Mouse (Mus musculus) T-helper 1 cell (primary cell): ENCODE measurements at regions not wholly inside any gene's neighbourhood (a gene's known extent, or its start where the extent isn't known, plus 50 kb on each side); places are given as distances from the start of the nearest gene placed in this dataset.

Experiments used
- in situ Hi-C: fragments of 300-600 bp; cut with MboI, MseI; formaldehyde crosslinking; loops from one replicate; pipeline ENCODE4 v1.15.1; 2025; ENCODE audit warnings: high pct_unique_total_duplicates

GRCm38 (mm10) chr12:24252071-24252874, 155.2 kb upstream of the 9030624G23Rik start:
- in situ Hi-C loops = loop anchor here (10.0 kb wide), 1 partner anchor 1627 kb away; no protein-coding TSS in a partner anchor
